Mouse (Mus musculus) E14TG2a.4 (cell line): ENCODE measurements around the gene Dmtf1.
"Not testable (repeated sequence)": the region's sequence is repeated elsewhere in the genome, so short reads cannot be mapped to it uniquely, and the experiment has no call there.

ENCODE experiments used
- H3K27me3 ChIP-seq: 2 replicates; pipeline ENCODE4 v1.6.1; 2014; ENCODE audit warnings: low read length, control low read depth; ENCODE audit not compliant: insufficient read depth
- H3K36me3 ChIP-seq: 2 replicates; pipeline ENCODE4 v1.6.1; 2014; ENCODE audit warnings: low read length, control low read depth; ENCODE audit not compliant: insufficient read depth
- H3K4me1 ChIP-seq: replicated peaks from 2 replicates; pipeline ENCODE4 v1.6.1; 2014; ENCODE audit warnings: low read depth, low read length, control low read depth
- H3K4me3 ChIP-seq: replicated peaks from 2 replicates; pipeline ENCODE4 v1.5.1; 2014; ENCODE audit warnings: mild to moderate bottlenecking, low read length
- H3K9me3 ChIP-seq: 2 replicates; pipeline ENCODE4 v1.6.1; 2014; ENCODE audit warnings: low read length, control low read depth
- CTCF ChIP-seq: conservative IDR thresholded peaks from 2 replicates; pipeline ENCODE4 v1.5.1; 2014; ENCODE audit warnings: low read length
- NANOG ChIP-seq: IDR thresholded peaks from 2 replicates; pipeline ENCODE4 v1.6.1; 2014; ENCODE audit warnings: borderline replicate concordance, low read length, mixed read lengths
- POU5F1 ChIP-seq: IDR thresholded peaks from 2 replicates; pipeline ENCODE4 v1.6.1; 2014; ENCODE audit warnings: low read length, borderline replicate concordance

Dmtf1 gene

DNA sequence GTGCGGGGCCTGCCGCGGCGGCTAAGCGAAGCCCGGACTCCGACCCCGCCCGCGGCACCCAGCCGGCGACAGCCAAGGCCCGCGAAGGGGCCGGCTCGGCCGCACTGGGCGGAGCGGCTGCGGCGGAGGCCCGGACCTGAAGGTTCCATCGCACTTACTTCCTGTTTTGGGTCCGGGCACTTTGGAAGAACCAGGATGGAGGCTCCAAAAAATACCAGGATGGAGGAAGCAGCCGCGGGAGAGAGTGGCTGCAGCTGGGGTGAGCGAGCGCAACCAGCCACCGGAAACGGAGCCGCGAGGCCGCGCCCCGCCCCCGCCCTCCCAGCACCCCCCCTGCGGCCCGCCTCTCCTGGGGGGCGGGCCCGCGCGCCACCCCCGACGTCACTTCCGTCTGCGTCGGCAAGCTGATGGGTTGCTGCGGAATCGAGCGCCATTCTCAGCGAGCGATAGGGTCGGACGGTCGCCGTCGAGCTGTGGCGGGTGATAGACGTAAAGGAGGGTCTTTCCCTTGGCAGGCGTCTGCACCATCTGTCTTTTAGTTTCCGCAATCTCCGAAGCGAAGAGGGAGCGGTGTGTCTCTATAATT, at the start of gene Dmtf1:
Gene Dmtf1, minus strand, starts transcription at position 321 of the 586 bp plus-strand sequence.
- peaks cover 74% of the 10 kb centered on the region for H3K4me1 ChIP-seq
- peaks cover 22% of the 10 kb centered on the region for H3K36me3 ChIP-seq
- no peaks in the 10 kb centered on the region for H3K27me3 ChIP-seq
- TF ChIP-seq CTCF (no peak), NANOG (no peak), POU5F1 (no peak)
- peak within 1 kb of the TSS; percentile 89 for H3K4me3 ChIP-seq
- H3K9me3 ChIP-seq, result no peaks in the 10 kb centered on the region

DNA sequence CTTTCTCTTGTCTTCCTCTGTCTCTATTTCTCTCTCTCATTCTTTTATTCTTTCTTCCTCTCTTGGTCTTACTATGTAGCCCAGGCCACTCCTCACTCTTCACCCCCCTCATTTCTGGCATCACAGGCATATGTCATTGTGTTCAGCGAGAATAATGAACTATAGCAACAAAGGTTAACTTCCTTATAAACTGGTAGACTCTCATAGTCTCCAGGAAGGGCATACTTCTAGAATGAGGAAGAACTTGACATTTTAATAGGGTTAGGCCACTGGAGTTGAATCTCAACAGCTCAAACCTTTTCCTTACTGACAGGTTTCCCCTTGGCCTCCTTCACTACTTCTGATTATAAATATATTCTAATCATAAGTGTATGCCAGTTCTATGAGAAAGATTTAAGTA, 24.9 kb upstream of the Dmtf1 start:
- Histone ChIP-seq H3K9me3 (no peaks in the 10 kb centered on the region), H3K4me3 (no peak overlapping the region), H3K27me3 (no peaks in the 10 kb centered on the region), H3K4me1 (no peaks in the 10 kb centered on the region), H3K36me3 (no peaks in the 10 kb centered on the region)
- no peak for TF ChIP-seq NANOG

DNA sequence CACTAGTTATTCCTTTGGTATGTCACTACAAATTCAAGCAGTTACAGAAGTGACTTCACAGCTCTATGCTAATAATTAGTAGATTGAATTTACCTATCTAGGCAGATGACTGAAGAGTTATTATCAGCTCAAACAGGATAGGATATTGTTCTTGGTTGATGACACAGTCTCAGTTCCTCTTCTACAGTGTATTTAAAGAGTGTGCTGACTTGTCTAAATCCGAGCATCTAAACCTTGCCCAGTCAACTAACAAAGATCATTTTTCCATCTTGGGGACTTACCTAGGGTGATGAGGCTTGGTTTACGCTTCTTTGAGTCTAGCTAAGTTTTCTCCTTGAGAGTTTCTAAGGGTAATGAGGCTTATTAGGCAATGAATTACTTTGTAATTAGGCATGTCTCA, 11.7 kb upstream of the Dmtf1 start:
- TF ChIP-seq NANOG (no peak), CTCF (no peak), POU5F1 (no peak)
- Histone ChIP-seq H3K9me3 (no peaks in the 10 kb centered on the region), H3K4me1 (0 out of 2 replicates have a peak, but pooled peaks cover 3% of the 10 kb centered on the region), H3K36me3 (no peaks in the 10 kb centered on the region), H3K4me3 (no peak overlapping the region), H3K27me3 (no peaks in the 10 kb centered on the region)

DNA sequence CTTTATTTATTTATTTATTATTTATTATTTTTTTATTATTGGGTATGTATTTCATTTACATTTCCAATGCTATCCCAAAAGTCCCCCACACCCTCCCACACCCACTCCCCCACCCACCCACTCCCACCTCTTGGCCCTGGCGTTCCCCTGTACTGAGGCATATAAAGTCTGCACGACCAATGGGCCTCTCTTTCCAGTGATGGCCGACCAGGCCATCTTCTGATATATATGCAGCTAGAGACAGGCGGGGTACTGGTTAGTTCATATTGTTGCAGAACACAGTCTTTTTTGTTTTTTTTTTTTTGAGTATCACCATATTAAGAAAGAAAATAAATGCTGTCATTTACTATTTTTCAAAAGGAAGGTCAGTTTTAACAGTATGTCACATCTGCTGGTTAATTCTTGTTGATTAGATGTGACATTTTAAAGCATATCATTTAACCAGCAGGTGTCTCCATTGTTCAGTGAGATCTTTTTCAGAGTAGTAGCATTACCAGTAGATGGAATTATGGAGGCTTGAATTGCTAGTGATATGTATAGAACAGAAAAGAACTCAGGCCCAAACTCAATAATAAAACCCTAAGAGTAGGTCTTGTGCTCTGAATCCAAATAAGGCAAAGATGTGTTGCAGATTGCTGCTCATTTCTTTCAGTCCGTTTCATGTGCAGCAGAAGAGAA, 7.9 kb upstream of the Dmtf1 start:
- H3K36me3 ChIP-seq, H3K4me3 ChIP-seq, H3K27me3 ChIP-seq, H3K9me3 ChIP-seq: not testable (repeated sequence)
- H3K4me1 ChIP-seq, result peaks cover 34% of the 10 kb centered on the region

DNA sequence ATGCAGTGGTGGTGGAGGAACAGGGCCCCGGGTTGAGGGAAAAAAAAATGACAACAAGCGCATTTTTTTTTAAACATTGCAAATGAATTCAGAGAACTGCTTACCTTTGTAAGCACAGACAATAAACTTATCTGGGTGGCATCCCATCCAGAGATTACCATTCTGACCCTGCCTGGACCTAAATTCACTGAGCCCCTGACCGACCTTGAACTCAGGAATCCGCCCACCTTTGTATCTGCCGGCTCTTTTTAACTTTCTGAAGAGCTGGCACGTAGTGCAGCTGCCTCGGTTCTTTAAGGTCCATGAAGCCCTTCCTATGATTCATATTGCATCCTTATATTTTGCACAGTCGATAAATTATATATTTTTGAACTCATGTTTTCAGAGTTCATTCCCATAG, 4.8 kb upstream of the Dmtf1 start:
- Histone ChIP-seq H3K27me3 (no peaks in the 10 kb centered on the region), H3K4me1 (peaks cover 57% of the 10 kb centered on the region), H3K36me3 (no peaks in the 10 kb centered on the region), H3K9me3 (no peaks in the 10 kb centered on the region), H3K4me3 (no peak overlapping the region)
- TF ChIP-seq NANOG, result no peak
- no peak for TF ChIP-seq CTCF
- no peak for TF ChIP-seq POU5F1

DNA sequence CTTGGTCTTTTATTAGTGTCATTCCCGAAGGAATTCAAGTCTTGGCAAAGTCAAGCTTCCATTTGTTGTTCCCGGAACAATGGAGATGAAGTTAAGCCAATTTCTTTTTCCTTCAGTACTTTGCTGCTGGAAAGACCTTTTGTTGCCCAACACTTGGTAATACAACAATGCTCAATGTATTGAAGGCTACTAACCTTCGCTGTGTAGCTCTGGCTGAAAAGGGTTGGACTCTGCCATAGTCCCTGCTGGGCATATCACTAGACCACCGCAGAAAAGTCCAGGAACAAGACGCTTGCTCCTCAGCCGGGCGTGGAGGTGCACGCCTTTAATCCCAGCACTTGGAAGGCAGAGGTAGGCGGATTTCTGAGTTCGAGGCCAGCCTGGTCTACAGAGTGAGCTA, 3.6 kb upstream of the Dmtf1 start:
- H3K27me3 ChIP-seq, H3K4me3 ChIP-seq, H3K9me3 ChIP-seq, H3K36me3 ChIP-seq: not testable (repeated sequence)
- TF ChIP-seq NANOG, result 0 out of 2 replicates have a peak, but pooled peaks have one; percentile 6
- peaks cover 54% of the 10 kb centered on the region for H3K4me1 ChIP-seq

DNA sequence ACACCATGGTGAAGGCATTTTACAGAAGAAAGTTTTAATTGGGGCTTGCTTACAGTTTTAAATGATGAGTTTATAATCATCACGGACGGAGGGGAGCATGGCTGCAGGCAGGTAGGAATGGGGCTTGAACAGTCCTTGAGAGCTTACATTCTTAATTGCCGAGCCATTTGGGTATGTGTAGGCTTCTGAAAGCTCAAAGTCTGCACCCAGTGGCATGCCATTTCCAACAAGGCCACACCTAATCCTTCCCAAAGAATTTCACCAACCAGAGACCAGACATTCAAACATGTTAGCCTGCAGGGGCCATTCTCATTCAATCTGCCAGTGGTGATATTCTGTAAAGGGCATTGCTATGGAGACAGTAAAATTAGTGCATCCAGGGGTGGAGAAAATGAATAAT, 1.8 kb upstream of the Dmtf1 start:
- Histone ChIP-seq H3K4me3 (peak overlapping the region; percentile 89; the same call in 1 of the 2 replicates), H3K9me3 (no peaks in the 10 kb centered on the region), H3K27me3 (no peaks in the 10 kb centered on the region), H3K4me1 (peaks cover 70% of the 10 kb centered on the region), H3K36me3 (peaks cover 11% of the 10 kb centered on the region)
- TF ChIP-seq NANOG (peak; percentile 10; the same call in 1 of the 2 replicates), CTCF (no peak), POU5F1 (no peak)

DNA sequence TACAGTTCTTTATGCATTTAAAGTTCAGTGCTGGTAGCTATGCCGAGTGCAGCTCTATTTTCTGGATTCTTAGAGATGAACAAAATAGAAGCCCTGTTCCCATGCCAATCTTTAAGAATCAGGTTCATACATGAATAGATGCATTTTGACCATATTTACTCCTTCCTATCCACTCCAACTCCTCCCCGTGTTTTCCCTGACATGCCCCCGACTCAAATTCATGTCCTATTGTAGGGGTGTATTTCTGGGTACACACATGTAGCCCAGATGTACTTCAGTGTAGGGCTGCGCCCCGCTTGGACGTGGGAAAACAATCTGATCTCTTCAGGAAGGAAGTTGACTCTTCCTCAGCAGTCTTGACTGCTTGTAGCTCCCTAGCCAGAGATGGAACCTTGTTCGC, 512 bp upstream of the Dmtf1 start:
- TF ChIP-seq CTCF (no peak), POU5F1 (no peak), NANOG (no peak)
- H3K4me3 ChIP-seq, result peak overlapping the region; percentile 89

DNA sequence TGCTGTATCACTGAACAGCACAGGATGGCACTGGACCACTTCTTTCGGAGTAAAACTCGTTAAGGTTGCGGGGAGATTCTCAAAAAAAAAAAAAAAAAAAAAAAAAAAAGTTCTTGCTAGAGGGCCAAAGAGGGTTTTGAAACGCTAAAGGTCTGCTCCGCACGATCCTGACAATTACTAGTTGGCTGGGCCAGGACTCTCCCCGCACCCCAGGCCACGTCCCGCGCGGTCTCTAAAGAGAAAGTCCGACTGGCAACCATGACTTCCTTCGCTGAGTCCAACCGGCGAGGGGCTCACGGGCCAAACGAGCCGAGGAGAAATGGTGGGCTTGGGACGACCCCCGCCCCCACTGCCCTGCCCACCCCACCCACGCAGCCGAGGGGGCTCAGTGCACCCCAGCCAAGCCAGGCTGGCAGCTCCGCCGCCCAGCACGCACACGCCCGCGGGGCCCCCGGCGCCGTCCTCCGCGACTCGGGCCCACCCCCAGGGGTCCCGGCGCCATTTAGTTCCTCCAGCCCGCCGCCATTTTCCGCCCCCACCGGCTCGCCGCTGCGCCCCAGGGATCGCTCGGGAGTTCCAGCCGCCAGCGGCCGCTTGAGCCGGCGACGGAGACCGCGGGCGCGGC, 633 bp downstream of the Dmtf1 start:
- no peaks in the 10 kb centered on the region for H3K27me3 ChIP-seq
- no peak for TF ChIP-seq NANOG
- no peak for TF ChIP-seq POU5F1
- no peak for TF ChIP-seq CTCF
- no peaks in the 10 kb centered on the region for H3K9me3 ChIP-seq
- H3K4me1 ChIP-seq, result peaks cover 72% of the 10 kb centered on the region
- H3K36me3 ChIP-seq, result peaks cover 25% of the 10 kb centered on the region
- peak overlapping the region; percentile 89 for H3K4me3 ChIP-seq

More for the DNA sequence above, 512 bp upstream of the Dmtf1 start:
- H3K4me1 ChIP-seq, result peaks cover 74% of the 10 kb centered on the region
- H3K9me3 ChIP-seq, result no peaks in the 10 kb centered on the region
- H3K36me3 ChIP-seq, result peaks cover 16% of the 10 kb centered on the region
- no peaks in the 10 kb centered on the region for H3K27me3 ChIP-seq
